Mouse (Mus musculus): ENCODE measurements around the gene Foxl1.
"Not testable (repeated sequence)": the region's sequence is repeated elsewhere in the genome, so short reads cannot be mapped to it uniquely, and the experiment has no call there.

Foxl1 gene

DNA sequence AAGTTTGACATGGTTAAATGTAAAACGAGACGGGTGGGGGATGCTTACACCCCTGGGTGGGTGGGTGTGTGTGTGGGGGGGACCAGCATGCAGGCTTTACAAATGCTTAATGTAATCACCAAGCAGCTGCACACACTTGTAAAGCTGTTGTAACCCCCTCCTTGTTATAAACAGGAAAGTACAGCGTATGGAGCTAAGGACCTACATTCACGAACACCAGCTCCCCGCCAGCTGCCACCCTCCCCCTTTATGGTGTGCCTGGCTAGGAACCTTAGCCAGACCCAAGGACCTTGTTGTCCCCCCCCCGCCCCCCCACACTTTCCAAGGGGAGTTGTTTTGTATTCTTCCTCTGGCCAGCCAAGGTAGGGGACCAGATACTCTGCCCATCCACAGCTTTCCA, 1.0 kb upstream of the Foxl1 start:
- no peak for DNase-seq

DNA sequence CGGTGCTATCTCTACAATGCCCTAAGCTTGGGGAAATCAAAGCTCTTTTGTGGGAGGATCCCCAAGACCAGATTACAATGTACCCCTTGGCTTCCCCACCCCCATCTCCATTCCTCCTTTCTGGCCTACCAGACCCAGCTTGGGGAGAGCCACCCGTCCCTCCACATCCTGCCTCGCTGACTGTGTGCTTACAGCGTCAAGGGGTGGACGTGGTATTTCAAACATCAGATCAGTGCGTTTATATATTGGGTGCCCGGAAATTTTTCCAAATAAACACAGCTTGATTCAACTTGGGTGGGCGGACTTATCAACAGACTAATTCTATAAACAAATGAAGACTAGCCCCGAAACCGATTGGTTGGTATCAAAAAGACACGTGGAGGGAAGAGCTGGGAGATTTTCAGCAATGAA, 444 bp upstream of the Foxl1 start:
- no peak for DNase-seq

DNA sequence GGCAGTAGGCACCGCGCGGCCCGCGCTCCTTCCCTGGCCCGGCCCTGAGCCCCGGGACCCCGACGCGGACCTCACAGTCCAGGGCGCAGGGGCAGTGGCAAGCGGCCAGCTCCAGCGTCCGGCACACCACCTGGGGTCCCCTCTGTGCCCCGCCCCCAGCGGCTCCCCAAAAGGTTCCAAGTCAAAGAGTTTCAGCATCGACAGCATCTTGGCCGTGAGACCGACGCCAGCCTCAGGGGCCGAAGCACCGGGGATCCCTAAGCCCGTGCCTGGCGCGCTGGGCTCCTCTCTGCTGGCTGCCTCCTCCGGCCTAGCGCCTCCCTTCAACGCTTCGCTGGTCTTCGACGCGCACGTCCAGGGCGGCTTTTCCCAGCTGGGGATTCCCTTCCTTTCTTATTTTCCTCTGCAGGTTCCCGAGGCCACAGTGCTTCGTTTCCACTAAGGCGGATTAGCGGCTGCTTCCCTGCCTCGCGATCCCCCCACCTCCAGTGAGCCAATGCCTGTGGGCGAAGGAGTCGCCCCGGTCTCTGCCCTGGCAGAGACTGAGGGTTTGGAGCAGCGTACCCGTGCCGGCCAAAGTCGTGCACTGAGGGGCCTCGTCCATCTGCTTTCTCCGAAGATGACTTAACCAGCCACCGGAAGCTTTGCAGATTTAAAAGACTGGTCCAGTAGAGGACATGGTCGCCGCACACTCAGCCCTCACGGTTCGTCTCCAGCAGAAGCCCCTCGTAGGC, 958 bp downstream of the Foxl1 start:
- no peak for DNase-seq

DNA sequence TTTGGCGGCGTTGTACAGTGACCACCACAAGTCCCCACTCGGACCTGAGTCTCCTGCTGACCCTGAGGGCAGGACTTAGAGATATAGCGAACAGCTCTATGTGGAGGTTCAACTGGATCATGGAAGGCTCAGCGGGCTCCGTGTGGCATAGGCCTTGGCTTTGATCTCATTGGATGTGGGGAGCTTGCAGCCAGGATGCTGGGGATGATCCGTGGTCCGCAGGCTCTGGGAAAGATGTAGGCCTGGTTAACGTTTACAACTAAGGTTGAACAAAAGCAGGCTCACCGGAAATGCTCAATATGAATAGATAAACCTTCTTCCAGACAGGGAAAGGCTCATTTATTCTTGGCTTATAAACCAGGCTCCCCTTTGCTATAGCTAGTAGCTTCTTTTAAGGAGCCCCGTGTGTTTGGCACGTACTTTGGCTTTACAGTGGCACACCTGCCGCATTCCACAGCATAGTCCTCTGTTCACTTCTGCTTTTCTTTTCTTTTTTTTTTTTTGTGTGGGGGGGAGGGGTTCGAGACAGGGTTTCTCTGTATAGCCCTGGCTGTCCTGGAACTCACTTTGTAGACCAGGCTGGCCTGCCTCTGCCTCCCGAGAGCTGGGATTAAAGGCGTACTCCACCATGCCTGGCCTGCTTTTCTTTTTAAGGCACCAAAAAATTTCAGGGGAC, 1.7 kb downstream of the Foxl1 start:
- DNase-seq = no peak

DNA sequence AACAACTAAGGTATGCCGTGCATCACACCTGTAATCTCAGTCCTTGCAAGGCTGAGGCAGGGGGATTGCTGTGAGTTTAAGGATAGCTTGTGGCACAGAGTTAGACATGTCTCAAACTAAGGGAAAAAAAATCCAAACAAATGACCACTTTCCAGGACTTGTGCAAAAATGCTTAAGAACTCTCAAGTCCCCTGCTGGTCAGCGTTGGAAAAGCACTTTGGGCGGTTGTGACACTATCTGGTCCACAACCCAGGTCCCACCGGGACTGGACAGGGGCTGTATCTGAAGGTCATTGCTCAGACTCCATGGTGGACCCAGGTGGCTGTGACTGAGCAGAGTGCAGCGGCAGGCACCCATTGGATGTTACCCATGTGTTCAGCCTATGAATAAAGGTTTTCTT, 2.8 kb downstream of the Foxl1 start:
- no peak for DNase-seq

DNA sequence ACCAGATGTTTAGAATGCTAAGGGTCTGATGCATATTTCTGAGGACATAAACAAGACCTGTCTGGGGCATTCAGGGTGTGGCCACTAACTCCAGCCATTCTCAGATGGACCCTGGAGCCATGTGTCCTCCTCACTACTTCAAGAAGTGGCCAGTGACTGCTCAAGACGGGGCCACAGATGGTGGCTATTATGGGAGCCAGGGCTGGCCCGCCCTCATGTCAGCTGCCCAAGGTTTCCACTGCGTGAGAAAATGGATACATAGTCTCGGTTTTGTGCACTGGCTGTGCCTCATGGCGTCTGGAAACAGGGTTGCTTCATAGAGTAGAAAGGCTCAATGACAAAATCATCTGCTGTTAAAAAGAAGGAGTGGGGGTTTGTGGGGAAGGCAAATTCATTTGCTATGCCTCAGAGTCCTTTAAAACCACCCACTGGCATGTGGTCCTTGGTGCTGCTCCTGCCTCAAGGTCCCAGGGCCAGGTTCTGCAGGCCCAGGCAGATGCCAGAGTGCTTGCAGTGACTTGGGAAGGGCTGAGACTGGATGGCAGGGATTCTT, 5.3 kb downstream of the Foxl1 start:
- DNase-seq = no peak

DNA sequence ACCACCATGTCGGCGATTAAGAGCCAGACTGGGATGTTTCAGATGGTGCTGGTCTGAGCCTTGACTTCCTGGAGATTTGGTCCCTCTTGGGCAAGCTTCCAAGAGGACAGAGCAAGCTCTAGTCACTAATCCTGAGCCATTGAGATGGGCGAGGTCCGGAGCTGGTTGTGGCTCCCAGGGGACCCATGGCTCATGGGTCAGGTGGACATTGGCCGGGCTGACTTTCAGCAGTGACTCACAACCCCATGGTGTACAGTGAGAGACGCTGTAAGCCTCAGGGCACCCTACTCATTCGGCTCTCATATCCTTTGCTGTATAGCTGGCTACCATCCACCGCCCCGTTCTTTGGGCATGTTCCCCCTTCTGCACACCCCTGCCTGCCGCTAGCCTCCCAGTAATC, 6.4 kb downstream of the Foxl1 start:
- DNase-seq = no peak

DNA sequence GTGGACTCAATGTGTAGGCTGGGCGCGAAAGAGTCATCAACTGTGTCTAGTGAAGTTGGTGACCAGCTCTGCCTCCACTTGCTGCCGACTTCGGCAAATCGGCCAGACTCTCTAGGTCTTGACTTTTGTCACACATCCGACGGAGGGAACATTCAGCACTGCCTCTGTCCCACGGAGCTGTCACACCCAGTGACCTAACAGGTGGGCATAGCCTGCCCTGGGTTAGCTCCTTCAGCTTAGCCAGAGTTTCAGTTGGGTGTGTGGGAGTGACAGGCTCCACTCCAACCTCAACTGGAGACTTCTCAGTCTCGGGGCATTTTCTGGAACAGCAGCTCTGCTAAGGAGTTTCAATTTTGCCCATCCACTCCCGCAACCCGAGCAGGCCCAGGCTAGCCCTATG, 6.8 kb downstream of the Foxl1 start:
- no peak for DNase-seq

DNA sequence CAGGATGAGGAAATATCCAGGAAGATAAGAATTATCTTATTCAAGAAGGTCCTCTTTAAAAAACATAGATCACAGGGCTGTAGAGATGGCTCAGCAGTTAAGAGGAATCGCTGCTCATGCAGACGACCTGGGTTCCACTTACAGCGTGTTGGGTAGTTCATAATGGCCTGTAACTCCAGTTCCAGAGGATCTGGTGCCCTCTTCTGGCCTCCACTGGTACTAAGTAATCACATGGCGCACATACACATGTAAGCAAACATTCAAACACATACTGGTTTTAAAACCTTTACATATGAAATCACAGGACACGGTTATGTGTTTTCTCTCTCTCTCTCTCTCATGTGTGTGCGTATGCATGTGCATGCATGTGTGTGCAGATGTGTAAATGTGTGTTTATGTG, 9.1 kb downstream of the Foxl1 start:
- no peak for DNase-seq

DNA sequence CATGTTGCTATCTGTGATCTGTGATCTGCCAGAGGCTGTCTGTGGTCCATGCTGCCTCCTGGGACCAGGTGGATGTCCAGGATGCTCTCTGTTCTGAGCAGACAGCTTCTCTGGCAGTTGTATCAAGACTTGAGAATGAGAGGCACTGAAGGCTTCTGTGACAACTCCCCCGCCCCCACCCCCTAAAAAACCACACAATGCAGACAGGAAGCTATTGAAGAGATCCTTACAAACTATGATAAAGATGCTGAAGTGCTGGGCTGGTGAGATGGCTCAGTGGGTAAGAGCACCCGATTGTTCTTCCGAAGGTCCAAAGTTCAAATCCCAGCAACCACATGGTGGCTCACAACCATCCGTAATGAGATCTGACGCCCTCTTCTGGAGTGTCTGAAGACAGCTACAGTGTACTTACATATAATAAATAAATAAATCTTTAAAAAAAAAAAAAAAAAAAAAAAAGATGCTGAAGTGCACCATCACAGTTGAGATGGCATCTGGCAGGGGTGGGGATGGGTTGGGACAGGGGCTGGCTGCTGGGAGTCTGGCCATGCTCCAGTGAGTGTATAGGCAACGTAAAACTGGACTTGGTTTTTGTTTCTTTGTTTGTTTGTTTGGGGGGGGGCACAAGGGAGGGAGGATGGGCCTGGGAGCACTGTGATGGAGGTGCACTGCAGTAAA, 17.9 kb downstream of the Foxl1 start:
- not testable (repeated sequence) for DNase-seq

DNA sequence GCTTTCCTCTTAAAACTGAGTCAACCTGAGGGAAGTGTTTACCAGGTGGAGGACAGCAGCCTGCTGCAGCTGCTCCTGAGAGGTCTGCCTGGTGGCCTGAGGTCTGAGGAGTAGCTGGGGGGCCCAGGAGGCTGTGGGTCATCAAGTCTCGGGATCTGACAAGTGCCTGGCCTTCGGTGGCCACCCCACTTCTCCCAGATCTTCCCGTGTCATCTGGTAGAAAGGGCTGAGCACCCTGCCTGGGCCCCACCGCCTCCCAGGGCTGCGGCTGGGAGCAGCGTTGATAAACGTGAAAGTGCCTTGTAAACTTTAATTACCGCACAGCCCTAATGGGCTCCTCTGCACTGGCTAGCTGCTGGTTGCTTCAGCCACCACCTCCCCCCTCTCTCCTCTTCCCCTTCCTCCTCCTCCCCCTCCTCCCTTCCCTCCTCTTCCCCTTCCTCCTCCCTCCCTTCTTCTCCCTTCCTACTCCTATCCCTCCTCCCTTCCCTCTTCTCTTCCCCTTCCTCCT, 20.9 kb downstream of the Foxl1 start:
- no peak for DNase-seq

DNA sequence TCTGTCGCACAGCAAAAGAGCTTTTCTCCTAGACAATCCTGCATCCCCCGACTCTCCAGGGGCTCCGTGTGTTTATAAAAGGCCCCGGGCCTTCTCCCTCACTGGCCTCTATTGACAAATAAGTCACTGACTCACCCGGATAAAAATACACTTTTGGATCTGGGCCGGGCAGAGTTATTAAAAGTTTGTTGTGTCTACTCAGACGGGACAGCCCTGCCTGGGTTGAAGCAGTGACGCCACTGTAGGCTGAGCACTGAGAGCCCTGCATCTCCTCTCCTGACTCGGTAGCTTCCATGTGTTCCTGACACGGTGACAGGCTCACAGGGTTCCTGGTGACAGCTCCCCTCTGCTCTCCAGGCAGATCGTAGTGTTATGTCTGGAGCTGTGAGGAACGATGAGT, 24.7 kb downstream of the Foxl1 start:
- DNase-seq = no peak

DNA sequence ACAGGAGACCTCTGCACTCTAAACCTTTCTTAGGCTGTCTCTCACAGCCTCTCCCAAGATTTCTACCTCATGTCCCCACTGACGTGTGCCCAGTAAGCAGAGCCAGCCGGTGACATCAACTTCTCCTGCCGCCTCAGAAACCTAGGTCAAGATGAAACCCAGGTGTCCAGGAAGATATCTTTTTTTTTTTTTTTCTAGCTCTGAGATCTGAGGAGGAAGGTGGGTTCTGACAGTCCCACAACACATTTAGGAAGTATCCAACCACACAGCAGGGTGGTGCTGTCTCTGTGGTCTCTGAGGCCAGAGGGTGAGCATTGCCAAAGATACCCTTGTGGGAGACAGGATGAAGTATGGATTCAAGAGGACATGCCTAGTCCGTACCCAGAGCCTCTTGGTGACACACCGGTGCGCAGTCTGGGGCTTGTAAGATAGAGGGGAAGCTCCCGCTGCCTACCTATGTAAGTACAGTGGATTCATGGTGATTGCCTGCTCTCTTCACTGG, 29.3 kb downstream of the Foxl1 start:
- no peak for DNase-seq

DNA sequence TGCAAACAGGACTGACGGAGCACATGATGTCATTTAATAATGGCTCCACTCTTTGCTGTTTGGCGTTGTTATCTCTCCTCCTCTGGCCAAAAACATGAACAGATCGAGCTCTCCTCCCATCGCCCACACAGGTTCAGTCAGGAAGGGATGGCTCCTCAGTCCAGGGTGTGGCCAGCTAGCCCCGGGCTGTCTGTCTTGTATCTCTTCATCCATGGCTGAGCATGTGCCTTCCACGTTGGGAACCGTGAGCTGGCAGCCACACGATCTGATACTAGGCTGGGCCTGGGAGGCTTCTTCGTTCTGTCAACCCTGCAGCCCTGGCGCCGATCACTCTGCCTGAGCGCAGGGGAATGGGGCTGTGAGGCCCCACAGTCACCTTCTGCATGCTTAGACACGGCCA, 31.1 kb downstream of the Foxl1 start:
- DNase-seq = no peak

DNA sequence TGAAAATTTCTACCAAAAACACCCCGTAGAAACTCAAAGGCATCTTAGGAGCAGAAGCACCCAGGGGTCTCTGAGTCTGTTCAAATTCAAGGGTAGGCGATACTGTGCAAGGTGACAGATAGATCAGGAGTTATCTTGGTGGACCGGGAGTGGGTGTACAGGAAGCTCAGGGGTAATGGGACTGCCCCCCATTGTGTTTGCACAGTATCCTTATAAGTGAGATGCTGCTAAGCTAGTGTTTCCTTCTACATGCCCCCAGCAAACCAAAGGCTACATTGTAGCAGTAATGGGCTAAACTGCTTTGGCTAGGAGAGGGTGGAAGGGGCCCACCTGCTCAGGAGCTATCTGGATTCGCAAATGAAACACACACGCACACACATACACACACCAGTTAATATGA, 33.7 kb downstream of the Foxl1 start:
- no peak for DNase-seq

DNA sequence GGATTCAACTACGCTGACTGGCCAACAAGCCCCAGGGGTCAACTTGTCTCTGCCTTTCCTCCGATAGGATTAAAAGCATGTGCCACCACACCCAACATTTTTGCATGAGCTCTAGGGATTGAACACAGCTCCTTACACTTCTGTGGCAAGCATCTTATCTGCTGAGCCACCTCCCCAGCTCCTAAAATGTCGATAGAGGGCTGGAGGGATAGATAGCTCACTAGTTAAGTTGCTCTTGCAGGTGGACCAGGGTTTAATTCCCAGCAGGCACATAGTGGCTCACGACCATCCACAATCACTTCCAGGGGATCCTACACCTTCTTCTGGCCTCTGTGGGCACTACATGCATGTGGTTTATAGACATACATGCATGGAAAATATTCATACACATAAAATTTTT, 34.7 kb downstream of the Foxl1 start:
- DNase-seq = no peak

DNA sequence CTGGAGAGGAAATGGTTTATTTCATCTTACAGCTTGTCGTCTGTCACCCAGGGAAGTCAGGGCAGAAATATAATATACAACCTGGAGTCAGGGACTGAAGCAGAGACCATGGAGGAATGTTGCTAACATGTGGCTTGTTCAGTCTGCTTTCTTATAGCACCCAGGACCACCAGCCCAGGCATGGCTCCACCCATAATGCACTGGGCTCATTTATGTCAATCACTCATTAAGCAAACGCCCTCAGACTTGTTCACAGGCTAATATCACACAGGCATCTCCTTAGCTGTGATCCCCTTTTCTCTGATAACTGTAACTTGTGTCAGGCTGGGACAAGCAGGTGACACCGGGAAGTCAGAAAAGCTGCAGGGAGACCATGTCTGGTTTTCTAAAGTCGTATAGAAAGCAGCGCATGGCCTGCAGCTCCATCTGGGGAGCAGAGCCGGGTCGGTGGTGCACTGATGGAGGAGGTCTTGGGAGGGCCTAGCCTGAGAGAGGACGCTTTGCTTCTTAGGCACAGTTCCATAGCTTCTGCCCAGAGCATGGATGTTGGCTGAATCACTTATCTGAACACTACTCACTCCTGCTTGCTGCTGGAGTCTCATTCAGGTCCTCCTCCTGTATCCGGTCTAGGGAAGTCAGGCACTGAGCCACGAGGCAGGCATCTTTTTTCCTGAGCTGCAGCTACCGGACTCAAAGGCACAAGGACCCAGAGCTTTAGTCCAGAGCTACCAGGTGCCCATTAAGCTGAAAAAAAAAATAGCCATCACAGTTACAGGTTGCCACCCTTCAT, 35.4 kb downstream of the Foxl1 start:
- DNase-seq = no peak

DNA sequence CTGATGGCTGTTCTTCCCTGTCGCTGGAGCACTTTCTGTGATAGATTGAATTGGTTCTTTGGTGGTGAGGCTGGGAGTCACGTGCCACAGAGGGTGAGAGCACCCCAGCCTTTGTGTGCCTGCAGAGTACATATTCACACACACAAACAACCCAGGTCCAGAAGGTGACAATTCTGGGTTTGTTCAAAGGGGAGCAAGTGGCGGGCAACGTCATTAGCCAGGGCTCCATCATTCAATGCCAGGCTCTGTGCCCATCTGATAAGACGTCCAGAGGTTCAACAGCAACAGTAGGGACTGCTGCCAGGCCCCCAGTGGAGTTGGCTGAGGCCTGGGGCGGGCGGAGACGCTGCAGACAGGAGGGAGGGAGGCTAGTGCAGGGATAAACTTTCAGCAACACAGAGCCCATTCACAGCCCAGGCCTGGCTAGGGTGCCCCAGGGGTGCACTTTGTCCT, 36.3 kb downstream of the Foxl1 start:
- DNase-seq = no peak

DNA sequence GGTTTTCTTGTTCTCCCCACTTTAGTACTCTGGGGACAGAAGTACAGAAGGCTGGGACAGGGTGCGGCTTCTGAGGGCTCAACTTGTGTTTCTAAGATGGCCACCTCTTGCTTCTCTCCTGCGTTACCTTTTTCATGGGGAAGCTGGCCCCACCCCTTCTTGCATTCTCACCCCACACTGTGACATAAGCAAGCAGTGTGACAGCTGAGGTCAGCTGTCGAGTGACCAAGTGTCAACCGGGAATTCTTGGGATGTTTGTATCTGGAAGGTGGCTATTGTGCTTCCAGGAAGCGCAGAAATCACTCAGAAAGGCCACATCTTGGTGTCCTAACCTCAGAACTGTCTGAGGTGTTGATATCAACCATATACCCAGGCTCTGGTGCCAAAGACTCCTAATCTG, 40.3 kb downstream of the Foxl1 start:
- no peak for DNase-seq

DNA sequence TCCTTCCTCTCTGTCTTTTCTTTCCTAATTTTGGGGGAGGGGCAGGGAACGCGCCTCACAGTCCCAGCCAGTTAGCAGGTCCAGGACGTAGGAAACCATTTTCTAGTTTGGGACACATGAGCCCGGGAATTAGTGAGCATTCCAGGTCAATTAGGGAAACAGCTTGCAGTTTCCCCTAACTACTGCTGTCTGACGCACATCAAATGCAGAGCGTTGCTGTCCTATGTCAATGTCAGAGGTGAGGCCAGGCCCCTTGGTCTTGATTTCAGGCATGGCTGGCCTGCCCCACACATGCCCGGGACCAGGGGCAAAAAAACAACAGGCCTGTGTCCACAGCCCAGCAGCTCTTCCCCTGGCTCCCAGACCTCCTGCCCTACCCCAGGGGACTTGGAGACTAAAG, 42.4 kb downstream of the Foxl1 start:
- DNase-seq = no peak

DNA sequence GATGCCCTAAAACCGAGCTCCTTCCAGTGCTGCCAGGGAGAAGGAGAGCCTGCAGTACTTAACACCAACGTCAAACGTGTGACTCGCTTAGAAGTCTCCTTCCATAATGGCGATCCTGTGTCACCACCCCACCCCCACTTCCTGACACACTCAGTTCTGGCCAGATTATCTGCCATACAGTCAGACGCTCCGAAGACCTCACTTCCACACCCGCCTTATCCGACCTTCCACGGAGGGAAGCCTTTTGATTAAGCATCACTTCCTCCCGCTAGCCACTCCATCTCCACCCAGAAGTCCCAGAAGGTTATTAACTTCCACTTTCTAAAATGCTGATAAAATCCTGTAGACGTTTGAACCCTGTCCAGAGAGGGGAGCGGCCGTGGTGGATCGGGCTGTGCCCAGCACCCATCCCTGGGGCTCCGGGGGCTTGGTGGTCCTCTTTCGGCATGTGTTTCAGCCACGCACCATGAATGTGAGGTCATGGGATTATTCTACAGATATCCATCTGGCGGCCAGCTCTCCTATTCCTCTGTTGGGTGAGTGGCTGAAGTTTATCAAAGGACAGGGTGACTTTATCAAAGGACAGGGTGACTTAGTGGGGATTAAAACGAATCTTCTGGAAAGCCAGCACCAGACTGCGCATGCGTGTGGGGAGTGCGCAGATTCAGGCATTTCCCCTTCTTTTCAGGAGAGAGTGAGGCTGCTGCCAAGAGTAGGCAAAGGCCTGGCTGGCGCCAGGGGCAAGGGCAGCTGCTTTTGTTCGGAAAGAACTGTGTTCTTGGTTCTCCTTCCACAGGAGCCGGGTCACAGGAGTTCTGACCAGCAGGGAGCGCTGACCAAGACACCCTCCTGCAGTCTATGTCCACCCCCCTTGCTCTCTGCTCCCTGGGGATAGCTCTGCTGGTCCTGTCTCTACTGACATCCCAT, 43.1 kb downstream of the Foxl1 start:
- DNase-seq = no peak

DNA sequence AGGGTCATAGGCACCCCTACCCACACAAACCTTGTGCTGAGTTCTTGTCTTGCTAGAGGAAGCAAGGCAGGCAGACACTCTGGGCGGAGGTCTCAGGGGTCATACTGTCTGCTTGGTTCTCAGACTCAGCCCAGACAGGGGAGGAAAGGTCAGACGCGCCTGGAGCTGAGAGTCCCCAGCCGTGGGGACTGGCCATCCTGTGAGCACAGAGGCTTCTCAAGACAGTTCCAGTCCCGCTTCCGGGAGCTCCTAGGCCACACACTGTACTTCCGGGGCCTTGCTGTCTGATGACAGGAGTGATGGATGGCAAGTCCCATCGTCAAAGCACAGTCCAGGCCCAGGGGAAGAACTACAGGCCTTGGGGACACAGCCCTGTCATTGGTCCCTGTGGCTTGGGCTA, 44.8 kb downstream of the Foxl1 start:
- DNase-seq = no peak

Measured in right cerebral cortex, postnatal 25 days (tissue).